Mouse (Mus musculus) MEL (cell line): ENCODE measurements around the gene Syt2. TPM values are rescaled to one million over a fixed set of nuclear protein-coding genes. Genes with fewer than 3 reads are reported as not detected.

Experiments
- DNase-seq: peaks from one replicate; pipeline ENCODE4 v3.0.0; 2011; ENCODE audit warnings: low read depth, low spot score
- H3K27ac ChIP-seq: 2 replicates; pipeline ENCODE4 v1.5.1; 2012; ENCODE audit warnings: low read depth, mild to moderate bottlenecking, control low read depth, low read length, moderate library complexity; ENCODE audit not compliant: control insufficient read depth
- H3K27me3 ChIP-seq, 2 experiments: fragments of 150-350 bp in 1 of 2; sonication (generic) in 1 of 2; 2 replicates each; pipeline ENCODE4 v1.6.1; 2012; ENCODE audit warnings: low read length in 2 of 2, mild to moderate bottlenecking in 2 of 2, improper control_type of control experiment in 1 of 2, moderate library complexity in 1 of 2; ENCODE audit not compliant: insufficient read depth in 2 of 2, control insufficient read depth in 1 of 2
- H3K36me3 ChIP-seq, 2 experiments: 2 replicates each; pipeline ENCODE4 v1.6.1; 2012 to 2014; ENCODE audit warnings: low read length in 2 of 2, improper control_type of control experiment in 1 of 2, inconsistent platforms in 1 of 2, mild to moderate bottlenecking in 1 of 2; ENCODE audit not compliant: insufficient read depth in 2 of 2, control insufficient read depth in 1 of 2
- H3K4me1 ChIP-seq, 2 experiments: fragments of 150-350 bp in 1 of 2; sonication (generic) in 1 of 2; 2 replicates each; pipeline ENCODE4 v1.6.1; 2012; ENCODE audit warnings: low read length in 2 of 2, improper control_type of control experiment in 1 of 2, mild to moderate bottlenecking in 1 of 2; ENCODE audit not compliant: insufficient read depth in 2 of 2, control insufficient read depth in 1 of 2
- H3K4me3 ChIP-seq, 2 experiments: fragments of 150-350 bp in 1 of 2; sonication (generic) in 1 of 2; 2 replicates each; pipeline ENCODE4 v1.5.1; 2012; ENCODE audit warnings: low read depth in 2 of 2, low read length in 2 of 2, mild to moderate bottlenecking in 2 of 2, moderate library complexity in 2 of 2, control low read depth in 1 of 2, improper control_type of control experiment in 1 of 2; ENCODE audit not compliant: control insufficient read depth in 1 of 2, insufficient read depth in 1 of 2
- H3K79me2 ChIP-seq: 2 replicates; pipeline ENCODE4 v1.6.1; 2012; ENCODE audit warnings: mild to moderate bottlenecking, low read length, moderate library complexity; ENCODE audit not compliant: control insufficient read depth, poor library complexity, insufficient read depth
- H3K9ac ChIP-seq: 2 replicates; pipeline ENCODE4 v1.6.1; 2012; ENCODE audit warnings: low read depth, mild to moderate bottlenecking, control low read depth, low read length, moderate library complexity; ENCODE audit not compliant: control insufficient read depth, poor library complexity, severe bottlenecking
- H3K9me3 ChIP-seq: fragments of 150-350 bp; sonication (generic); replicated peaks from 2 replicates; pipeline ENCODE4 v1.6.1; 2012; ENCODE audit warnings: mild to moderate bottlenecking, low read length, improper control_type of control experiment, moderate library complexity; ENCODE audit not compliant: insufficient read depth
- CHD1 ChIP-seq: IDR thresholded peaks from 2 replicates; pipeline ENCODE4 v1.6.1; 2012; ENCODE audit warnings: low read depth, mild to moderate bottlenecking, inconsistent platforms, low read length, improper control_type of control experiment
- CHD2 ChIP-seq: IDR thresholded peaks from 2 replicates; pipeline ENCODE4 v1.6.1; 2011; ENCODE audit warnings: low read length, improper control_type of control experiment
- CTCF ChIP-seq, 3 experiments: IDR thresholded peaks in 2 of 3; conservative IDR thresholded peaks in 1 of 3; 2 replicates each; pipeline ENCODE4 v1.5.1; 2011 to 2012; ENCODE audit warnings: low read length in 3 of 3, low read depth in 2 of 3, mild to moderate bottlenecking in 2 of 3, improper control_type of control experiment in 1 of 3, inconsistent platforms in 1 of 3, mixed read lengths in 1 of 3, moderate library complexity in 1 of 3; ENCODE audit not compliant: control insufficient read depth in 1 of 3, insufficient read depth in 1 of 3, poor library complexity in 1 of 3, severe bottlenecking in 1 of 3
- E2F4 ChIP-seq: IDR thresholded peaks from 2 replicates; pipeline ENCODE4 v1.6.1; 2011; ENCODE audit warnings: low read depth, low read length, improper control_type of control experiment, borderline replicate concordance
- ELF1 ChIP-seq: IDR thresholded peaks from 2 replicates; pipeline ENCODE4 v1.6.1; 2014; ENCODE audit warnings: low read depth, mild to moderate bottlenecking, inconsistent platforms, low read length, improper control_type of control experiment, moderate library complexity
- GATA1 ChIP-seq: IDR thresholded peaks from 2 replicates; pipeline ENCODE4 v1.6.1; 2011; ENCODE audit warnings: low read depth, low read length, improper control_type of control experiment
- HCFC1 ChIP-seq: IDR thresholded peaks from 2 replicates; pipeline ENCODE4 v1.6.1; 2012; ENCODE audit warnings: low read depth, mild to moderate bottlenecking, inconsistent platforms, low read length, improper control_type of control experiment, moderate library complexity
- JUND ChIP-seq: IDR thresholded peaks from 2 replicates; pipeline ENCODE4 v1.6.1; 2011; ENCODE audit warnings: low read depth, mild to moderate bottlenecking, improper control_type of control experiment, low read length
- MAFK ChIP-seq: IDR thresholded peaks from 2 replicates; pipeline ENCODE4 v1.6.1; 2011; ENCODE audit warnings: low read depth, mild to moderate bottlenecking, low read length, improper control_type of control experiment, borderline replicate concordance
- MAX ChIP-seq: IDR thresholded peaks from 2 replicates; pipeline ENCODE4 v1.6.1; 2011; ENCODE audit warnings: low read length, improper control_type of control experiment
- MAZ ChIP-seq: IDR thresholded peaks from 2 replicates; pipeline ENCODE4 v1.6.1; 2012; ENCODE audit warnings: low read depth, mild to moderate bottlenecking, inconsistent platforms, low read length, improper control_type of control experiment
- MEF2A ChIP-seq: IDR thresholded peaks from 2 replicates; pipeline ENCODE4 v1.6.1; 2014; ENCODE audit warnings: low read depth, mild to moderate bottlenecking, inconsistent platforms, low read length, improper control_type of control experiment; ENCODE audit not compliant: poor library complexity, insufficient replicate concordance, severe bottlenecking; ENCODE audit errors: extremely low read depth
- NELFE ChIP-seq: IDR thresholded peaks from 2 replicates; pipeline ENCODE4 v1.6.1; 2011; ENCODE audit warnings: low read depth, low read length, improper control_type of control experiment
- POLR2AphosphoS2 ChIP-seq: IDR thresholded peaks from 2 replicates; pipeline ENCODE4 v1.6.1; 2011; ENCODE audit warnings: low read length, improper control_type of control experiment
- RCOR1 ChIP-seq: IDR thresholded peaks from 2 replicates; pipeline ENCODE4 v1.6.1; 2012; ENCODE audit warnings: low read depth, mild to moderate bottlenecking, inconsistent platforms, low read length, improper control_type of control experiment
- SIN3A ChIP-seq: IDR thresholded peaks from 2 replicates; pipeline ENCODE4 v1.6.1; 2012; ENCODE audit warnings: low read length, improper control_type of control experiment, inconsistent platforms
- SMC3 ChIP-seq: IDR thresholded peaks from 2 replicates; pipeline ENCODE4 v1.6.1; 2011; ENCODE audit warnings: low read depth, low read length, improper control_type of control experiment
- TAL1 ChIP-seq: IDR thresholded peaks from 2 replicates; pipeline ENCODE4 v1.6.1; 2012; ENCODE audit warnings: mild to moderate bottlenecking, inconsistent platforms, low read length, moderate library complexity, mixed read lengths
- TCF12 ChIP-seq: IDR thresholded peaks from 2 replicates; pipeline ENCODE4 v1.6.1; 2014; ENCODE audit warnings: low read depth, mild to moderate bottlenecking, inconsistent platforms, low read length, improper control_type of control experiment, moderate library complexity
- USF1 ChIP-seq: IDR thresholded peaks from 2 replicates; pipeline ENCODE4 v1.6.1; 2014; ENCODE audit warnings: low read depth, mild to moderate bottlenecking, inconsistent platforms, low read length, improper control_type of control experiment, moderate library complexity
- USF2 ChIP-seq, 2 experiments: IDR thresholded peaks; 2 replicates each; pipeline ENCODE4 v1.6.1; 2011 to 2012; ENCODE audit warnings: improper control_type of control experiment in 2 of 2, low read length in 2 of 2, borderline replicate concordance in 1 of 2, inconsistent platforms in 1 of 2, low read depth in 1 of 2, mild to moderate bottlenecking in 1 of 2; ENCODE audit not compliant: insufficient read depth in 1 of 2
- ZC3H11A ChIP-seq: IDR thresholded peaks from 2 replicates; pipeline ENCODE4 v1.6.1; 2012; ENCODE audit warnings: low read depth, mild to moderate bottlenecking, inconsistent platforms, low read length, improper control_type of control experiment
- ZMIZ1 ChIP-seq: IDR thresholded peaks from 2 replicates; pipeline ENCODE4 v1.6.1; 2012; ENCODE audit warnings: low read depth, mild to moderate bottlenecking, inconsistent platforms, low read length, improper control_type of control experiment, moderate library complexity
- polyA plus RNA-seq, 2 experiments: library from polyadenylated mRNA; stranded (reverse) in 1 of 2; unstranded in 1 of 2; fragments of >175 nt in 1 of 2; fragments of >200 nt in 1 of 2; gene quantifications; 2 replicates each; pipeline versions ENCODE4 v1.2.1 to v1.2.4; 2012; ENCODE audit warnings: low replicate concordance in 2 of 2, low read depth in 1 of 2; ENCODE audit not compliant: insufficient read length in 2 of 2, insufficient read depth in 1 of 2, missing spikeins in 1 of 2
- total RNA-seq: library from RNA; depleted of rRNA; stranded (reverse); fragments of 300-350 nt; gene quantifications from 2 replicates; pipeline ENCODE4 v1.2.3, GENCODE M21; 2012

The Syt2 gene
- total and polyA plus RNA-seq, 3 experiments = 0.31 TPM; not detected in 2

GRCm38 (mm10) chr1:134653603-134654257, 7.3 kb downstream of the Syt2 start:
- Histone ChIP-seq H3K79me2 (no peaks in the 10 kb centered on the region), H3K27me3 (peaks cover 0 to 4% of the 10 kb centered on the region in 2 experiments; a peak in 3 of 4 replicates), H3K9ac (no peak overlapping the region), H3K4me3 (no peak overlapping the region), H3K9me3 (no peaks in the 10 kb centered on the region), H3K27ac (no peak overlapping the region), H3K36me3 (peaks cover 0 to 2% of the 10 kb centered on the region in 2 experiments; a peak in 2 of 4 replicates), H3K4me1 (peaks cover 0 to 11% of the 10 kb centered on the region in 2 experiments; a peak in 2 of 4 replicates)
- no peak for DNase-seq
- no peak for TF ChIP-seq MAZ
- TF ChIP-seq E2F4 = no peak
- TF ChIP-seq RCOR1 = no peak
- TF ChIP-seq CHD2 = no peak
- no peak for TF ChIP-seq MAX
- no peak for TF ChIP-seq NELFE
- TF ChIP-seq ELF1 = no peak
- TF ChIP-seq ZMIZ1 = no peak
- no peak for TF ChIP-seq POLR2AphosphoS2
- TF ChIP-seq CHD1 = no peak
- TF ChIP-seq MAFK = no peak
- no peak for TF ChIP-seq ZC3H11A

- Histone ChIP-seq H3K4me3 (no peak overlapping the region), H3K9ac (no peak overlapping the region), H3K27ac (no peak overlapping the region), H3K9me3 (no peaks in the 10 kb centered on the region), H3K27me3 (peaks cover 7 to 8% of the 10 kb centered on the region in 2 experiments), H3K36me3 (no peaks in the 10 kb centered on the region), H3K4me1 (no peaks in the 10 kb centered on the region), H3K79me2 (no peaks in the 10 kb centered on the region)
- DNase-seq = no peak
- TF ChIP-seq ZMIZ1 = no peak
- no peak for TF ChIP-seq HCFC1
- TF ChIP-seq TAL1 = no peak
- no peak for TF ChIP-seq POLR2AphosphoS2
- no peak for TF ChIP-seq RCOR1
- no peak for TF ChIP-seq TCF12
- TF ChIP-seq E2F4 = no peak
- TF ChIP-seq SIN3A = no peak
- no peak for TF ChIP-seq MAZ
- no peak for TF ChIP-seq USF2 (IDR thresholded peaks at IDR 0.05; ENCODE audit: borderline replicate concordance in 1 of 2, insufficient read depth in 1 of 2, low read depth in 1 of 2, low read length in 2 of 2)
- TF ChIP-seq CHD2 = no peak
- TF ChIP-seq USF1 = no peak
- TF ChIP-seq ELF1 = no peak
- TF ChIP-seq SMC3 = no peak
- no peak for TF ChIP-seq JUND
- TF ChIP-seq CTCF (IDR thresholded peaks at IDR 0.05 in 2 of 3, conservative IDR thresholded peaks at IDR 0.05 in 1 of 3; ENCODE audit: control insufficient read depth in 1 of 3, insufficient read depth in 1 of 3, low read depth in 2 of 3, low read length in 3 of 3, poor library complexity in 1 of 3, severe bottlenecking in 1 of 3) = no peak
- TF ChIP-seq MEF2A = no peak
- TF ChIP-seq GATA1 = no peak
Measured at GRCm38 (mm10) chr1:134658841-134659240, 12.4 kb downstream of the Syt2 start.
